Mouse (Mus musculus) cerebellum, adult 11-12 months (tissue): ENCODE measurements around the gene Cyp39a1.

Source experiments
- DNase-seq: peaks from one replicate; pipeline ENCODE4 v3.0.0; 2022

Cyp39a1 gene

DNA sequence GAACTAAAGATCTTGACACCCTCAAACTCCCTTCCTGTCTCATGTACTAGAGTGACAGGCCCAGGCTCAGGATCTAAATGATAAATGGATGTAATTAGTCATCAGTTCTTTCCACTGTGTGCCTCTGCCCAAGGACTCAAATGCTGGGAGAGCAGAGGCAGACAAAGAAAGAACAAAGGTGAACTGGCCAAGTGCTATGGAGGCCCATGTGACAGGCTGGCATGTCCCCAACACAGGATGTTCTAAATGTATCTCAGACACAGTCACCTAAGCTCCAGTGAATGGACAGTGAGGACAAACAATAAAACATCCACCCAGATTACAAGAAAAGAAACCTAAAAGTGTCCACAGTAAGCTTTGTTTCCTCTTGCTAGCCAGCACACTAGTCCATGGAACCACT, 122.2 kb downstream of the Cyp39a1 start:
- no peak for DNase-seq

DNA sequence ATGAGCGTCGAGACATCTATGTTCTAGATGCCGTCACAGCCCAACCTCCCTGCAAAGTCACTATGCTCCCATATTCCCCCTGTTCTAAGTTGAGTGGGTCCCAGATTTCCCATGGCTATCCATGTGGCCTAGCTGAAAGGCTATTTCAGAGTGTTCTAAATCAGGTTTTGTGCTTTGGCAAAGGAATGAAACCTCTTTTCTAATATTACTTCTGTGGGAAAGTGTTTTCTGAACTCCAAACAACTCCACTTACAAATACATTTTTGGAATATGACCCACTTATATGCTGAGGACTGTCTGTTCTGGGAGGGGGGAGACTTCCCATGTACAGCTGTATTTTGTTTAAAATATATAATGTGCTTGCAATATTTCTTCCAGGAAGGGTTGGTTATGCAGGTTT, 124.5 kb downstream of the Cyp39a1 start:
- DNase-seq: no peak

DNA sequence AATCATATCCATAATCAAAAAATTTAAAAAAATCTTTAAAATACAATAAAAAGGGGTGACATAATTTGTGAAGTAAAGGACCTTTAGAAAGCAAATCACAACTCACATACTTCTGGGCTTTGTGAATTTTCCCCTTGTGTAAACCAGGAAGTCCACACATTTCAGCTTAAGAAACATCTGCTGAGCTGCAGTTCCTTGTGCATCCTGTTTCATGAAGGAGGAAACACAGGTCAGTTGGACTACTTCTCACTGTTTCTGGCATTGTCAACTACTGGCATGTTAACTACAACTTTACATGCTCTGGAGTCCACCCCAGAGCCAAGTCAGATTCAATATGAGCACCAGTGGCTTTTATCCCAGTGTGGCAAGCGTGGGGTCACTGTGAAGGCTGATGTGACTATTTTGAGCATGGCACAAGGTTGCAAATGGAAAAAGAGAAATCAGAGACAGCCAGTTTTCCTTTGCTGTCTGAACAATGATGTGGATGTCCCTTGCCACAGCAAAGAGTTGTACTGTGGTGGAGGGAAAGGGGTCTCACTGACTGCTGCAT, 127.6 kb downstream of the Cyp39a1 start:
- no peak for DNase-seq
